11 mouse cellular contexts compared by ENCODE assay signal in the genomic region with DNA sequence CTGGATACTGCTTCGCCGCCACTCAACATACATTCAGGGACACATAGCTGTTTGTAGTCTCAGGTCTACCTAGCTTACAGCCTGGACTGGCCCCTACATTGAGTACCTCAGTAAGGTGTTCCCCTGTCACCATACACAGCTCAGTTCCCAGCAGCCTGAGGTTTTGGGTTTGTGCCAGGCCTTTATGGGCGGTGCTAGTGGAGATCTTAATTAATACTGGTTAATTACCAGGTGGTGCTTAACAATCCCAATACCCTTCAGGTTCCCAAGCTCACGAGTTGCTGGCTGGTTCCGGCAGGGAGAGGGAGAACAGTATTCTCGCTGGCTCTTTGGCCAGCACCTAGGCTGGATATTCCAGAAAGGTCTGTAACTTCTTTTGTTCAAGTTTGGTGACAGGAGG. TPM values are rescaled to one million over a fixed set of nuclear protein-coding genes. Genes with fewer than 3 reads are reported as not detected.
DNase-seq lines count a peak whose midpoint lies in the region; ATAC-seq and TF ChIP-seq lines count a peak whose summit lies in the region.
"Had no signal": no experiment of that assay in that cellular context is flagged by ENCODE, and none has a peak within 500 bp of the region (broad histone marks: within the 10 kb centered on the region; RNA-seq: fewer than 3 reads in every experiment).

No protein-coding gene starts in this region.

- no peaks in the 10 kb centered on the region for H3K9me3 ChIP-seq in liver, embryonic 13.5 days (replicated peaks)
- no peaks in the 10 kb centered on the region for H3K9me3 ChIP-seq in forebrain, postnatal 0 days (ENCODE audit: low read length)
- H3K9me3 ChIP-seq: embryonic facial prominence, embryonic 13.5 days; hindbrain, embryonic 12.5 days had no signal

- no peak for TF ChIP-seq POLR2A in cerebellum, adult 2 months (IDR thresholded peaks at IDR 0.05; ENCODE audit: borderline replicate concordance, insufficient read depth, low read length)

- H3K27me3 ChIP-seq in cerebellum, adult 2 months (ENCODE audit: control insufficient read depth, insufficient read depth, low read length): no peaks in the 10 kb centered on the region
- peaks cover 40% of the 10 kb centered on the region for H3K27me3 ChIP-seq in liver, embryonic 13.5 days
- H3K27me3 ChIP-seq in forebrain, postnatal 0 days (ENCODE audit: insufficient read depth, low read length): no peaks in the 10 kb centered on the region
- H3K27me3 ChIP-seq: embryonic facial prominence, embryonic 13.5 days had no signal

- H3K9ac ChIP-seq in liver, embryonic 13.5 days: no peak overlapping the region
- no peak overlapping the region for H3K9ac ChIP-seq in forebrain, postnatal 0 days

- H3K27ac ChIP-seq in left cerebral cortex, adult 2 months: no peak overlapping the region
- H3K27ac ChIP-seq in cerebellum, adult 2 months (ENCODE audit: insufficient read depth, low read length): no peak overlapping the region
- peak overlapping the region; percentile 40; the same call in 1 of the 2 replicates for H3K27ac ChIP-seq in liver, embryonic 13.5 days
- no peak overlapping the region for H3K27ac ChIP-seq in forebrain, postnatal 0 days (ENCODE audit: low read depth, low read length)

- no peak for TF ChIP-seq CTCF in left cerebral cortex, adult 2 months (IDR thresholded peaks at IDR 0.05)
- TF ChIP-seq CTCF in cerebellum, adult 2 months (IDR thresholded peaks at IDR 0.05; ENCODE audit: borderline replicate concordance, insufficient read depth, low read depth, low read length): no peak
- no peak for TF ChIP-seq CTCF in forebrain, postnatal 0 days (IDR thresholded peaks at IDR 0.05; ENCODE audit: low read depth)

- no peak overlapping the region for H3K4me2 ChIP-seq in liver, embryonic 13.5 days
- no peak overlapping the region for H3K4me2 ChIP-seq in forebrain, postnatal 0 days (ENCODE audit: low read depth)

- DNase-seq in cerebellum, adult 11 months: peak; percentile 23
- peak; percentile 6 for DNase-seq in left cerebral cortex, postnatal 4 days
- DNase-seq in left cerebral cortex, adult 2 months (ENCODE audit: extremely low spot score in 1 of 2, low spot score in 2 of 2): no peak
- peak; percentile 18 to 20 for DNase-seq in cerebellum, adult 2 months
- no peak for DNase-seq in liver, embryonic 13.5 days
- no peak for DNase-seq in forebrain, postnatal 0 days
- DNase-seq in c-Kit-positive CD71-positive TER-119-positive erythroid progenitor cells, embryonic 14.5 days (ENCODE audit: low spot score): no peak
- DNase-seq: adrenal gland, adult 8-10 months had no signal

- intact Hi-C loops in left cerebral cortex, postnatal 4 days (cut with DNase I): no loop called here
- intact Hi-C loops in left cerebral cortex, adult 2 months (cut with DNase I): no loop called here

- 86% methylated on average over 6 of the region's 6 CpGs for WGBS in cerebellum, adult 2 months
- WGBS in liver, embryonic 13.5 days (ENCODE audit: insufficient replicate concordance): 77% methylated on average over 6 of the region's 6 CpGs
- 69% methylated on average over 6 of the region's 6 CpGs for WGBS in forebrain, postnatal 0 days

- no peak for ATAC-seq in cerebellum, adult (ENCODE audit: insufficient number of reproducible peaks, low FRiP score, low TSS enrichment)
- no peak for ATAC-seq in liver, embryonic 13.5 days (ENCODE audit: low read depth)
- ATAC-seq in forebrain, postnatal 0 days: no peak

- peaks cover 7% of the 10 kb centered on the region; the same call in 1 of the 2 replicates for H3K4me1 ChIP-seq in cerebellum, adult 2 months (ENCODE audit: control insufficient read depth, insufficient read depth, low read length)
- peaks cover 49% of the 10 kb centered on the region for H3K4me1 ChIP-seq in liver, embryonic 13.5 days (replicated peaks)
- peaks cover 22% of the 10 kb centered on the region for H3K4me1 ChIP-seq in forebrain, postnatal 0 days (ENCODE audit: insufficient read depth)

- H3K4me3 ChIP-seq in left cerebral cortex, adult 2 months: no peak overlapping the region
- H3K4me3 ChIP-seq in cerebellum, adult 2 months (replicated peaks; ENCODE audit: insufficient read depth, low read depth, low read length): no peak overlapping the region
- H3K4me3 ChIP-seq in liver, embryonic 13.5 days (replicated peaks): no peak overlapping the region
- H3K4me3 ChIP-seq in forebrain, postnatal 0 days (ENCODE audit: low read depth, low read length): no peak overlapping the region

- H3K36me3 ChIP-seq in liver, embryonic 13.5 days: no peaks in the 10 kb centered on the region
- no peaks in the 10 kb centered on the region for H3K36me3 ChIP-seq in forebrain, postnatal 0 days (ENCODE audit: insufficient read depth)
- H3K36me3 ChIP-seq: embryonic facial prominence, embryonic 13.5 days; hindbrain, embryonic 12.5 days had no signal

RNA-seq across cellular contexts. Expression of a gene that starts 1.8 kb away (rescaled TPM):
- 10 to 100 TPM; 78.5 to 78.7 TPM for total RNA-seq in left cerebral cortex, postnatal 4 days (2021)
- total RNA-seq in left cerebral cortex, adult 2 months (2021): 10 to 100 TPM; 47.0 to 48.3 TPM
- 24.6 and 26.6 TPM in 2 replicates for polyA plus RNA-seq in cerebellum, adult 2 months (2012; rRNA removed)
- polyA plus RNA-seq in liver, embryonic 13.5 days (2015; fragmentation: Nextera tagmentation; extraction: Ambion mirVana): 9.5 and 10.6 TPM in 2 replicates
- 81.2 and 104 TPM in 2 replicates for total RNA-seq in forebrain, postnatal 0 days (2014; rRNA removed)
- 23.0 and 34.3 TPM in 2 replicates for polyA plus RNA-seq in forebrain, postnatal 0 days (2015; fragmentation: Nextera tagmentation; extraction: Ambion mirVana)

RNA-seq across cellular contexts. Expression of a gene that starts 29.0 kb away (rescaled TPM):
- total RNA-seq in left cerebral cortex, postnatal 4 days (2021): 10 to 100 TPM; 17.9 to 18.9 TPM
- total RNA-seq in left cerebral cortex, adult 2 months (2021): 10 to 100 TPM; 11.5 to 12.3 TPM
- polyA plus RNA-seq in cerebellum, adult 2 months (2012; rRNA removed): 18.2 and 19.1 TPM in 2 replicates
- 25.6 and 26.5 TPM in 2 replicates for polyA plus RNA-seq in liver, embryonic 13.5 days (2015; fragmentation: Nextera tagmentation; extraction: Ambion mirVana)
- 37.6 and 40.5 TPM in 2 replicates for total RNA-seq in forebrain, postnatal 0 days (2014; rRNA removed)
- 35.2 and 39.6 TPM in 2 replicates for polyA plus RNA-seq in forebrain, postnatal 0 days (2015; fragmentation: Nextera tagmentation; extraction: Ambion mirVana)

RNA-seq across cellular contexts. Expression of a gene that starts 41.7 kb away (rescaled TPM):
- 10 to 100 TPM; 58.3 to 59.6 TPM for total RNA-seq in left cerebral cortex, postnatal 4 days (2021)
- 10 to 100 TPM; 51.7 to 53.8 TPM for total RNA-seq in left cerebral cortex, adult 2 months (2021)
- polyA plus RNA-seq in cerebellum, adult 2 months (2012; rRNA removed): 53.7 and 54.2 TPM in 2 replicates
- polyA plus RNA-seq in liver, embryonic 13.5 days (2015; fragmentation: Nextera tagmentation; extraction: Ambion mirVana): 28.6 and 35.1 TPM in 2 replicates
- total RNA-seq in forebrain, postnatal 0 days (2014; rRNA removed): 68.2 and 70.9 TPM in 2 replicates
- polyA plus RNA-seq in forebrain, postnatal 0 days (2015; fragmentation: Nextera tagmentation; extraction: Ambion mirVana): 32.3 and 40.3 TPM in 2 replicates

Comparison
In these comparisons a context has a peak if more than half of its experiments do, and no peak if none do; other contexts are left out.
1. DNase-seq: peak in cerebellum, adult 11 months (single experiment), left cerebral cortex, postnatal 4 days (single experiment) and cerebellum, adult 2 months (2 of 2); none in left cerebral cortex, adult 2 months (0 of 2), liver, embryonic 13.5 days (single experiment), forebrain, postnatal 0 days (single experiment) and c-Kit-positive CD71-positive TER-119-positive erythroid progenitor cells, embryonic 14.5 days (single experiment).